Mouse (Mus musculus) lung, postnatal 0 days (tissue): ENCODE results near the gene Washc1.

Source experiments
- CTCF ChIP-seq: IDR thresholded peaks from 2 replicates; pipeline ENCODE4 v1.5.1; 2016; ENCODE audit warnings: antibody characterized with exemption, mild to moderate bottlenecking
- EP300 ChIP-seq: IDR thresholded peaks from 2 replicates; pipeline ENCODE4 v1.6.1; 2016; ENCODE audit warnings: antibody characterized with exemption, mild to moderate bottlenecking, control low read depth

- TF ChIP-seq CTCF (no peak), EP300 (no peak)
These were observed 43.5 kb downstream of the Washc1 start for GRCm38 (mm10) chr17:66154876-66155275.
